Mouse (Mus musculus): ENCODE data around the gene Krt16.
"Not testable (repeated sequence)": the region's sequence is repeated elsewhere in the genome, so short reads cannot be mapped to it uniquely, and the experiment has no call there.

Gene Krt16

DNA sequence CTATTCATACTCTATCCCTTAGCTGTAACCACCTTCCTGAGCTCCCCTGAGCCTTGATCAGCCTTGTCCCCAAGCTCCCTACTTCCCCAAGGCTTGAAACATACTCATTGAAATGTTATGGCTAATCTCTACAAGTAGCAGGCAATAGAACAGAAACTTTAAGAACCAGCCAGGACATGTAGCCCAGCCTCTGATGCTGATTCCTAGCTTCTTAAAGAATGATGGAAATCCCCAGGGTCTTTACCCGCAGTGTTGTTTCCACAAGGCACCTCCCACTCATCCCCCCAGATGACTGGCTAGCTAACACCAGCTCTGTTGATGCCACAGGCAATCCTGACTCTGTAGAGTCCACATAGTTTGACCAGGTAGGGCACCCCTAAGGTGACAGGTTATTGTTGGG is 9.3 kb upstream of the Krt16 start:
- no peak for DNase-seq (ENCODE audit: low read depth, low spot score)

- no peak for DNase-seq (ENCODE audit: low read depth, low spot score)
These were observed 6.8 kb upstream of the Krt16 start for GRCm38 (mm10) chr11:100255514-100255913.

DNA sequence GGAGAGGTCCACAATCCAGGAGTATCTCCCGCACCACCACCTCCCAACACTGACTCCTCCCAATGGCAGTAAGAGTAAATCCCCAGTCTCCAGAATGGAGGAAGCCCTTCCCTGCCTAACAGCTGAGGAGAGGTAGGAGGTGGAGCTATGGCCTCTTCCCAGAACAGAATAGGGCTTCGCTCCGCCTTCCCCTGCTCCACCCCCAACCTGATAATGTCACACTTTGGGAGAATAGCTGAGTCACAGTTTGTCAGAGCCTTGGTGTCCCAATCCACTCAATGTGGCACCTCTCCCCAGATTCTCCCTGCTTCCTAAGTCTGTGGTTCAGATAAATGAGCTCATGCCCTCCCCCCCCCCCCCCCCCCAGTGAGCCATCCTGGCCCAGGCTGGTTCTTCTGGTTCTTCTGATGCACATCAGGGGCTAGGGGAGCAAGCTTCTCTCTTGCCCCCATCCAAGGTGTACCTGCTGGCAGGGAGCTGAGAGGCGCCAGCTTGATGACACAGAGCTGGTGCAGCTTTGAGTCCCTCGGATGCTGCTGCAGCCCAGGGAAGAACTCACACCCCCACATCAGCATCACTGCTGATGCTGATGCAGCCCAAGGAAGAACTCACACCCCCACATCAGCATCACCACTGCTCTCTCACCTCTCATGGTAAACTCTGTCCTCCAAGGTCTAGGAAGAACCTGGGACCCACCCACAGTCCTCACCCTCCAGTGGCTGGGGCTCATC is 5.8 kb upstream of the Krt16 start:
- DNase-seq (ENCODE audit: low read depth, low spot score) = no peak

- DNase-seq (ENCODE audit: low read depth, low spot score) = not testable (repeated sequence)
These were observed 2.2 kb downstream of the Krt16 start for GRCm38 (mm10) chr11:100246471-100246870.

DNA sequence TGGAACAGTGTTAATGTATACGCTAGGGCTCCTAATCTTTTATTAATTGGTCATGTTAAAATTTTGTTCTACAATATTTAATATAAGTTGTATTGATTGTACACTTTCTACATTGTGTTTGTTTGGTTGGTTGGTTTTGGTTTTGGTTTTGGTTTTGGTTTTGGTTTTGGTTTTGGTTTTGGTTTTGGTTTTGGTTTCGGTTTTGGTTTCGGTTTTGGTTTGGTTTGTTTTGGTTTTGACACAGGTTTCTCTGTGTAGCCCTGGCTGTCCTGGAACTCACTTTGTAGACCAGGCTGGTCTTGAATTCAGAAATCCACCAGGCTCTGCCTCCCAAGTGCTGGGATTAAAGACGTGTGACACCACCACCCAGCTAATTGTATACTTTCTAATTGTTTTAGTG is 8.4 kb downstream of the Krt16 start:
- not testable (repeated sequence) for DNase-seq (ENCODE audit: low read depth, low spot score)

GRCm38 (mm10) chr11:100221741-100222140 is 27.0 kb downstream of the Krt16 start:
- DNase-seq (ENCODE audit: low read depth, low spot score) = no peak

GRCm38 (mm10) chr11:100219304-100219703 is 29.4 kb downstream of the Krt16 start:
- DNase-seq (ENCODE audit: low read depth, low spot score) = no peak

- DNase-seq (ENCODE audit: low read depth, low spot score) = peak; percentile 13
These were observed 40.2 kb downstream of the Krt16 start for GRCm38 (mm10) chr11:100208542-100208941.

- no peak for DNase-seq (ENCODE audit: low read depth, low spot score)
These were observed 41.2 kb downstream of the Krt16 start, which contains the start of gene Krt14 for GRCm38 (mm10) chr11:100207498-100207897. Krt14 (minus strand) TSS chr11:100207548.

GRCm38 (mm10) chr11:100203448-100203847 is 45.3 kb downstream of the Krt16 start:
- peak; percentile 82 for DNase-seq (ENCODE audit: low read depth, low spot score)

DNA sequence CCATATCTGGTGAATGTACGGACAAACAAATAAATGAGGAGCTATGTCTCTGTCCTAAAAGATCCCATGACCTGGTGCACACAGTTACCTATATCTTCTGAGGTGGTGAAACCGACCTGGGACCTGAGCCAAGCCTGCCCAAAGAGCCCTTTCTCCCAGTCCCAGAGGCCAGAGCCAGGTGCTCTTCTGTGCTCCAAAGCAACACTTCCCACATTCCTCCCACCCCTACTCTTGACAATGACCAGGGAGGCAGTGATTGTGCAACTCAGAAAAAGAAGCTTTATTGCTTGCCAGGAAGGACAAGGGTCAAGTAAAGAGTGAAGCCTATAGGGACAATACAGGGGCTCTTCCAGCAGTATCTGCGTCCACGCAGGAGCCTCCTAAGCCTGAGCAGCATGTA is 45.8 kb downstream of the Krt16 start:
- DNase-seq (ENCODE audit: low read depth, low spot score) = no peak

DNA sequence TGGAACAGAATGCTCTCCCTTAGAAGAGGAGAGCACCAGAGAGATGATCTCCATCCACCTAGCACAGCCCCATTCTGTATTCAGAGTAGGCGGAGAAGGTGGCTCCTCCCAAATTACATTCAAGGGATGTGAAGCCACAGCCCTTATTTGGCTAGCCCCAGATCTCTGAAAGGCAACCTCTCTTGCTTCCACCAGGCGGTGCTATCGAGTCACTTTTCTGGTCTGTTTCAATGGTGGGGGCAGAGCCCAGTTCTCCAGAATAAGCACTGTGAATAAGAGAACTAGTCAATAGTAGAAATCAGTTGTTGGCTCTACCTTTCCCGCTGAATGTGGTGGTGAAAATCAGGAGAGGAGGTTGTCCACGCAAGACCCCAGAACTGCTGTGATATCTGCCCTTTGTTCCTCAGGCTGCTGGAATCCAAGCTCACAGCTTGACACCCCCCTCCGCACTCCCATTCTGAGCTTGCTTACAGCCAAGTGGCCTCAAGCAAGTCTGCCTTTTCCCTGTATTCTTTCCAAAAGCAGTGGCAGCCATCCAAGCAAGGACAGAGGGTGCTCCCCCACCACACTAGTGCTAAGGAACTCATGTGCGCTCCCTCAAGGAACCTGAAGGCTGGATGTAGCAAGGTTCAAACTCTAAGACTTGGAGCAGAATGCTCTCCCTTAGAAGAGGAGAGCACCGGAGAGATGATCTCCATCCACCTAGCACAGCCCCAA is 48.4 kb downstream of the Krt16 start:
- peak; percentile 14 for DNase-seq (ENCODE audit: low read depth, low spot score)

DNA sequence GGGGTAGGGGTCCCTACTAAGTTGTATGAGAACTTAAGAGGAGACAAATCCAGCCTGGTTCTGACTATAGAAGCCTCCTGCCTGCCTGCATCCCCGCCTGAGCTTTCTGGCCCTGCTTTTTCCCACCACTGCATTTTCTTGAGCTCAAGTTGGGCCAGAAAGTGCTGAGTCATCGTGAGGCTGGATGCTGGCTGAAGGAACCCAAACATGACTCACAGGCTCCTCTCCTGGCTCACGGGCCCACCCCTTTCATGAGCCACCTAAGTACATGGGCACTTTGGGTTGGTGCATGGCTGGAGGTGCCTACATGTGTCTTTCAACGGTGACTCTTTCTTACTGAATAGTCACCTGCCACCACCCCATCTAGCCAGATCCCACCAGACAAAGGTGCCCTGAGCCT is 50.0 kb downstream of the Krt16 start:
- no peak for DNase-seq (ENCODE audit: low read depth, low spot score)

All from forelimb bud, embryonic 11.5 days (tissue).